Mouse (Mus musculus) CH12.LX (cell line): ENCODE measurements around the gene Gzf1. TPM values are rescaled to one million over a fixed set of nuclear protein-coding genes. Genes with fewer than 3 reads are reported as not detected.

Experiments used
- DNase-seq: peaks from one replicate; pipeline ENCODE4 v3.0.0-alpha.2; 2013; ENCODE audit errors: extremely low read depth
- H3K27ac ChIP-seq: 2 replicates; pipeline ENCODE4 v1.5.1; 2012; ENCODE audit warnings: low read depth, mild to moderate bottlenecking, control low read depth, moderate library complexity; ENCODE audit not compliant: insufficient read depth
- H3K27me3 ChIP-seq: replicated peaks from 2 replicates; pipeline ENCODE3; 2012; ENCODE audit warnings: inconsistent platforms
- H3K36me3 ChIP-seq, 2 experiments: replicated peaks in 1 of 2; 2 replicates each; pipeline versions ENCODE3 to v1.6.1; 2012; ENCODE audit warnings: inconsistent platforms in 1 of 2, low read length in 1 of 2, mild to moderate bottlenecking in 1 of 2, mixed read lengths in 1 of 2, moderate library complexity in 1 of 2; ENCODE audit not compliant: control insufficient read depth in 1 of 2, insufficient read depth in 1 of 2
- H3K4me1 ChIP-seq, 2 experiments: 2 replicates each; pipeline ENCODE4 v1.6.1; 2012; ENCODE audit warnings: inconsistent platforms in 1 of 2, moderate library complexity in 1 of 2; ENCODE audit not compliant: insufficient read depth in 2 of 2, control insufficient read depth in 1 of 2
- H3K4me2 ChIP-seq: 2 replicates; pipeline ENCODE4 v1.6.1; 2012; ENCODE audit warnings: low read depth, mild to moderate bottlenecking, control low read depth; ENCODE audit not compliant: poor library complexity, insufficient read depth, severe bottlenecking
- H3K4me3 ChIP-seq, 3 experiments: fragments of 150-350 bp in 1 of 3; sonication (generic) in 1 of 3; replicated peaks in 1 of 3; 2 replicates each; pipeline versions ENCODE3 to v1.5.1; 2011 to 2012; ENCODE audit warnings: low read depth in 2 of 3, low read length in 2 of 3, mild to moderate bottlenecking in 2 of 3, moderate library complexity in 2 of 3, control low read depth in 1 of 3, improper control_type of control experiment in 1 of 3, inconsistent platforms in 1 of 3, mixed read lengths in 1 of 3; ENCODE audit not compliant: poor library complexity in 1 of 3
- H3K79me2 ChIP-seq: replicated peaks from 2 replicates; pipeline ENCODE4 v1.6.1; 2012; ENCODE audit warnings: mild to moderate bottlenecking, moderate library complexity; ENCODE audit not compliant: control insufficient read depth, poor library complexity, insufficient read depth, severe bottlenecking; ENCODE audit errors: extremely low read depth
- H3K9ac ChIP-seq: 2 replicates; pipeline ENCODE4 v1.6.1; 2012; ENCODE audit warnings: low read depth, mild to moderate bottlenecking, control low read depth, moderate library complexity; ENCODE audit not compliant: insufficient read depth
- H3K9me3 ChIP-seq: replicated peaks from 2 replicates; pipeline ENCODE3; 2012; ENCODE audit warnings: low read length, inconsistent platforms, mixed read lengths
- ELF1 ChIP-seq: IDR thresholded peaks from 2 replicates; pipeline ENCODE4 v1.6.1; 2014; ENCODE audit warnings: low read depth, mild to moderate bottlenecking, inconsistent platforms, low read length, improper control_type of control experiment
- IRF4 ChIP-seq: IDR thresholded peaks from 2 replicates; pipeline ENCODE4 v1.6.1; 2014; ENCODE audit warnings: low read depth, mild to moderate bottlenecking, inconsistent platforms, low read length, improper control_type of control experiment
- JUND ChIP-seq: conservative IDR thresholded peaks from 2 replicates; pipeline ENCODE4 v1.6.1; 2011; ENCODE audit warnings: low read depth, low read length, improper control_type of control experiment
- KAT2A ChIP-seq: IDR thresholded peaks from 2 replicates; pipeline ENCODE4 v1.6.1; 2012; ENCODE audit warnings: low read length, improper control_type of control experiment, inconsistent platforms; ENCODE audit not compliant: insufficient replicate concordance
- MAX ChIP-seq: IDR thresholded peaks from 2 replicates; pipeline ENCODE4 v1.6.1; 2011; ENCODE audit warnings: low read length, improper control_type of control experiment
- MAZ ChIP-seq: IDR thresholded peaks from 2 replicates; pipeline ENCODE4 v1.6.1; 2012; ENCODE audit warnings: low read depth, mild to moderate bottlenecking, inconsistent platforms, low read length, improper control_type of control experiment, moderate library complexity
- MEF2A ChIP-seq: IDR thresholded peaks from 2 replicates; pipeline ENCODE4 v1.6.1; 2014; ENCODE audit warnings: low read depth, mild to moderate bottlenecking, inconsistent platforms, low read length, improper control_type of control experiment, borderline replicate concordance
- POLR2A ChIP-seq: IDR thresholded peaks from 2 replicates; pipeline ENCODE4 v1.6.1; 2011; ENCODE audit warnings: low read depth, mild to moderate bottlenecking, improper control_type of control experiment, low read length
- POLR2AphosphoS2 ChIP-seq: IDR thresholded peaks from 2 replicates; pipeline ENCODE4 v1.6.1; 2011; ENCODE audit warnings: low read depth, low read length, improper control_type of control experiment
- RCOR1 ChIP-seq: conservative IDR thresholded peaks from 2 replicates; pipeline ENCODE4 v1.6.1; 2012; ENCODE audit warnings: low read depth, mild to moderate bottlenecking, inconsistent platforms, low read length, improper control_type of control experiment
- SIN3A ChIP-seq: IDR thresholded peaks from 2 replicates; pipeline ENCODE4 v1.6.1; 2012; ENCODE audit warnings: low read length, improper control_type of control experiment, inconsistent platforms
- TCF12 ChIP-seq: IDR thresholded peaks from 2 replicates; pipeline ENCODE4 v1.6.1; 2014; ENCODE audit warnings: low read depth, mild to moderate bottlenecking, inconsistent platforms, low read length, improper control_type of control experiment
- UBTF ChIP-seq: IDR thresholded peaks from 2 replicates; pipeline ENCODE4 v1.6.1; 2012; ENCODE audit warnings: low read depth, mild to moderate bottlenecking, inconsistent platforms, low read length, improper control_type of control experiment, moderate library complexity
- dilution Hi-C: fragments of 300-500 bp; cut with MboI; formaldehyde crosslinking; loops from 2 replicates; pipeline ENCODE4 v1.14.3; 2020; ENCODE audit warnings: low sequenced_read_pairs; ENCODE audit not compliant: extremely low pct_unique_long_range_greater_than_20kb, extremely low pct_ligation_motif_present
- in situ Hi-C: fragments of 300-500 bp; cut with MboI; formaldehyde crosslinking; loops from 3 replicates; pipeline ENCODE4 v1.14.3; 2019; ENCODE audit warnings: low sequenced_read_pairs, low pct_ligation_motif_present, low pct_unique_long_range_greater_than_20kb, mixed read lengths
- polyA plus RNA-seq: library from polyadenylated mRNA; unstranded; fragments of >175 nt; gene quantifications from 2 replicates; pipeline ENCODE4 v1.2.1, GENCODE M21; 2012; ENCODE audit warnings: low read depth; ENCODE audit not compliant: insufficient read length
- total RNA-seq, 2 experiments: library from RNA; depleted of rRNA; stranded (reverse); fragments of 300-350 nt in 1 of 2; fragments of >200 nt in 1 of 2; gene quantifications; 2 replicates each; pipeline ENCODE4 v1.2.3; 2012 to 2014

The Gzf1 gene
- total and polyA plus RNA-seq, 3 experiments, result 5.8 to 9.5 (median 8.1) TPM

DNA sequence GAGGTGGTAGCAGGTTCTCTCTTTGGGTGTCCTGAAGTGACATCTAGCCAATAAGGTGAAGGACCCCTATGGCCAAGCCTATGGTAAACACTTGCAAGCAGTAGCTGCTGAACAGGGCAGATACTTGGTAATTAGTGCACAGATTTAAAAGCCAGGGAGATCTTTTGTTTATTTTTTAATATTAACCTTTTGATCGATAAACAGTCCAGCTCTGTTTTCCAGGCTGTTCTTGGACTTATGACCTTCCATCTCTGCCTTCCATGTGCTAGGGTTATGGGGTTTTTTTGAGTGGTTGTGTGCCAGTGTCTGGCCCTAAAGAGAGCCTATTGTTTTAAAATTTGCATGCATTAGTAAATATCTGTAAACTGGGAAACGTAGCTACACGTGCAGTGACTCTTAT, 9.5 kb downstream of the Gzf1 start:
- H3K27ac ChIP-seq, result no peak overlapping the region
- H3K4me2 ChIP-seq, result no peak overlapping the region
- in situ Hi-C loops, result no loop called here
- H3K9ac ChIP-seq, result no peak overlapping the region
- H3K36me3 ChIP-seq, result peaks cover 29 to 72% of the 10 kb centered on the region in 2 experiments
- dilution Hi-C loops, result no loop called here
- no peak for DNase-seq
- H3K79me2 ChIP-seq, result no peaks in the 10 kb centered on the region
- no peak for TF ChIP-seq JUND
- peaks cover 0 to 6% of the 10 kb centered on the region in 2 experiments; a peak in 2 of 4 replicates for H3K4me1 ChIP-seq
- no peak overlapping the region for H3K4me3 ChIP-seq
- no peaks in the 10 kb centered on the region for H3K9me3 ChIP-seq
- H3K27me3 ChIP-seq, result no peaks in the 10 kb centered on the region

DNA sequence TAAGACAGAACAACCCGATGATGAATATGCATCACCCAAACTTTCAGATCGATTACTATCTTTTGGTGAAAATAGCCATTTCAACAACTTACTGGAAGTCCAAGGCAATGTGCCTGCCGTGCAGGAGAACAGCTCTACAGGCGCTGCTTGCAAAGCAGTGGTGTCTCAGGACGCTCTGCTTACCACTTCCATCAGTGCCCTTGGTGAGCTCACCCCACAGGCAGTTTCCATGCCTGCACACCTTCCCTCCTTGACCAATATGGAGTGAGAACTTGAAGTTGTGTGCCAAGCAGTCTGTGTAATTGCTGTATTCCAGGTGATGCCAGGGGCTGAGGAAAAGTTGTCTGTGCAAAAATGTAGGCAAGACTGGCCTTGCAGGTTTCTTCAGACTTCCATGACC, 10.0 kb downstream of the Gzf1 start:
- Histone ChIP-seq H3K9ac (no peak overlapping the region), H3K27ac (no peak overlapping the region), H3K27me3 (no peaks in the 10 kb centered on the region), H3K9me3 (no peaks in the 10 kb centered on the region), H3K4me3 (no peak overlapping the region), H3K36me3 (peaks cover 29 to 68% of the 10 kb centered on the region in 2 experiments), H3K4me2 (no peak overlapping the region), H3K79me2 (no peaks in the 10 kb centered on the region), H3K4me1 (peaks cover 0 to 6% of the 10 kb centered on the region in 2 experiments; a peak in 2 of 4 replicates)
- in situ Hi-C loops (no loop called here), dilution Hi-C loops (no loop called here)
- no peak for DNase-seq
- no peak for TF ChIP-seq MAZ
- no peak for TF ChIP-seq RCOR1
- no peak for TF ChIP-seq MEF2A
- TF ChIP-seq IRF4, result no peak
- no peak for TF ChIP-seq POLR2AphosphoS2
- TF ChIP-seq KAT2A, result no peak
- TF ChIP-seq SIN3A, result no peak

- Histone ChIP-seq H3K79me2 (no peaks in the 10 kb centered on the region), H3K9ac (no peak overlapping the region; the same call in 1 of the 2 replicates), H3K4me1 (peaks cover 3 to 13% of the 10 kb centered on the region in 2 experiments; a peak in 2 of 4 replicates), H3K27ac (no peak overlapping the region), H3K27me3 (no peaks in the 10 kb centered on the region), H3K9me3 (no peaks in the 10 kb centered on the region), H3K36me3 (peaks cover 0 to 8% of the 10 kb centered on the region in 2 experiments), H3K4me3 (no peak overlapping the region), H3K4me2 (peak overlapping the region; percentile 61)
- peak; percentile 36; the same call in 1 of the 2 replicates for TF ChIP-seq TCF12
- no peak for TF ChIP-seq UBTF
- peak; percentile 49 for TF ChIP-seq ELF1
- TF ChIP-seq POLR2A, result 0 out of 2 replicates have a peak, but pooled peaks have one; percentile 28
- TF ChIP-seq MAX, result peak; percentile 40; the same call in 1 of the 2 replicates
- peak; percentile 68 for DNase-seq
- dilution Hi-C loops, result no loop called here
- in situ Hi-C loops, result no loop called here
Observed at GRCm38 (mm10) chr2:148698571-148698970, 17.7 kb downstream of the Gzf1 start.
